Mouse (Mus musculus) cortical plate, adult 2 months (tissue): ENCODE data around the gene Ugt1a8.

Source experiments
- CTCF ChIP-seq: fragments of 200-500 bp; IDR thresholded peaks from 2 replicates; pipeline ENCODE4 v1.5.1; 2011; ENCODE audit warnings: mild to moderate bottlenecking, control low read depth, low read length; ENCODE audit not compliant: insufficient read depth; ENCODE audit errors: extremely low read depth
- POLR2A ChIP-seq: fragments of 200-500 bp; IDR thresholded peaks from 2 replicates; pipeline ENCODE4 v1.6.1; 2011; ENCODE audit warnings: mild to moderate bottlenecking, low read length, control low read depth; ENCODE audit not compliant: insufficient read depth; ENCODE audit errors: extremely low read depth

GRCm38 (mm10) chr1:88092341-88092740 lies 4.7 kb downstream of the Ugt1a8 start:
- TF ChIP-seq CTCF (no peak), POLR2A (no peak)
